Comparison of ENCODE assay signal across 7 mouse cellular contexts in genomic region chr3:118561554-118562310, GRCm38 (mm10). TPM values are rescaled to one million over a fixed set of nuclear protein-coding genes. Genes with fewer than 3 reads are reported as not detected.
DNase-seq lines count a peak whose midpoint lies in the region; ATAC-seq and TF ChIP-seq lines count a peak whose summit lies in the region.

Gene Dpyd (plus strand): TSS chr3:118562129.

- WGBS in hindbrain, embryonic 14.5 days, result 5% methylated on average over 19 of the region's 19 CpGs

- ATAC-seq in common myeloid progenitor, adult 5-6 weeks (replicated peaks; ENCODE audit: low read depth, poor library complexity, severe bottlenecking), result peak; percentile 47; the same call in 1 of the 2 replicates
- peak; percentile 99 for ATAC-seq in hindbrain, embryonic 14.5 days (ENCODE audit: low FRiP score)

- peak within 1 kb of the TSS; percentile 95 for H3K4me2 ChIP-seq in hindbrain, embryonic 14.5 days (replicated peaks)

- no peaks in the 10 kb centered on the region for H3K9me3 ChIP-seq in hindbrain, embryonic 14.5 days (ENCODE audit: control insufficient read depth, low read length)

- no peak for TF ChIP-seq CTCF in gastrocnemius, adult 2 months (IDR thresholded peaks at IDR 0.05)

- H3K4me1 ChIP-seq in hindbrain, embryonic 14.5 days (replicated peaks; ENCODE audit: control insufficient read depth, insufficient read depth, low read length), result no peaks in the 10 kb centered on the region

- no peaks in the 10 kb centered on the region for H3K36me3 ChIP-seq in hindbrain, embryonic 14.5 days (replicated peaks; ENCODE audit: control insufficient read depth, insufficient read depth)

- H3K9ac ChIP-seq in hindbrain, embryonic 14.5 days, result peak within 1 kb of the TSS; percentile 66

- intact Hi-C loops in gastrocnemius, adult 2 months (cut with DNase I), result no loop called here

- peak within 1 kb of the TSS; percentile 35; the same call in 1 of the 2 replicates for H3K27ac ChIP-seq in gastrocnemius, adult 2 months
- no peak within 1 kb of the TSS for H3K27ac ChIP-seq in hindbrain, embryonic 14.5 days

- H3K27me3 ChIP-seq in hindbrain, embryonic 14.5 days (ENCODE audit: control insufficient read depth, insufficient read depth, low read length), result no peaks in the 10 kb centered on the region

- DNase-seq in adrenal gland, adult 8-10 months, result peak; percentile 79
- peak; percentile 76 for DNase-seq in gastrocnemius, adult 2 months
- peak; percentile 86 for DNase-seq in hindbrain, embryonic 14.5 days (ENCODE audit: low spot score)
- DNase-seq in left cerebral cortex, adult 18-20 months (ENCODE audit: low spot score in 2 of 2), result peak; percentile 51 to 56
- peak; percentile 85 for DNase-seq in lung, postnatal 36 days
- DNase-seq in right cerebral cortex, postnatal 25 days, result peak; percentile 69

- H3K4me3 ChIP-seq in gastrocnemius, adult 2 months, result peak within 1 kb of the TSS; percentile 81
- peak within 1 kb of the TSS; percentile 58 for H3K4me3 ChIP-seq in hindbrain, embryonic 14.5 days (replicated peaks; ENCODE audit: low read length)

RNA-seq across cellular contexts. Expression of gene Dpyd, which starts in this region (rescaled TPM):
- total RNA-seq in adrenal gland, adult 8-10 months (2022), result 10 to 100 TPM; 15.6 to 22.7 (median 21.9) TPM
- not detected in 2 replicates for total RNA-seq in common myeloid progenitor, adult 5-6 weeks (2017)
- total RNA-seq in gastrocnemius, adult 2 months (2021), result 1 to 10 TPM; 1.3 to 2.4 TPM
- polyA plus RNA-seq in hindbrain, embryonic 14.5 days (2014; fragmentation: Nextera tagmentation; extraction: Ambion mirVana), result 5.4 and 5.6 TPM in 2 replicates
- 10 to 100 TPM in 1 of 2 experiments, 1 to 10 TPM in 1; 9.1 to 12.5 TPM for total RNA-seq in left cerebral cortex, adult 18-20 months (2021)

Comparison
In these comparisons a context has a peak if more than half of its experiments do, and no peak if none do; other contexts are left out.
1. Peak in ATAC-seq in common myeloid progenitor, adult 5-6 weeks; RNA of the gene not detected or under 1 TPM.